Mouse (Mus musculus) thymus, postnatal 36 days (tissue): Measurements from ENCODE around the gene Sema5b.
"Not testable (repeated sequence)": the region's sequence is repeated elsewhere in the genome, so short reads cannot be mapped to it uniquely, and the experiment has no call there.

Experiments used
- DNase-seq, 2 experiments: peaks; one replicate each; pipeline ENCODE4 v3.0.0; 2022; ENCODE audit warnings: mixed read lengths in 2 of 2

Gene Sema5b

GRCm38 (mm10) chr16:35555596-35556482 lies 14.9 kb downstream of the Sema5b start:
- DNase-seq = no peak

GRCm38 (mm10) chr16:35557038-35557437 lies 16.1 kb downstream of the Sema5b start:
- no peak for DNase-seq

- no peak for DNase-seq
These were observed 20.6 kb downstream of the Sema5b start for GRCm38 (mm10) chr16:35561541-35561940.

- DNase-seq = no peak
These were observed 23.4 kb downstream of the Sema5b start for GRCm38 (mm10) chr16:35564246-35564905.

- DNase-seq = not testable (repeated sequence)
These were observed 24.7 kb downstream of the Sema5b start for GRCm38 (mm10) chr16:35565601-35566000.

GRCm38 (mm10) chr16:35568225-35568880 lies 27.4 kb downstream of the Sema5b start:
- no peak for DNase-seq

GRCm38 (mm10) chr16:35569347-35569746 lies 28.4 kb downstream of the Sema5b start:
- DNase-seq = no peak

GRCm38 (mm10) chr16:35569758-35570157 lies 28.8 kb downstream of the Sema5b start:
- DNase-seq = no peak

- no peak for DNase-seq
These were observed 29.7 kb downstream of the Sema5b start for GRCm38 (mm10) chr16:35570627-35571026.

GRCm38 (mm10) chr16:35573586-35573985 lies 32.6 kb downstream of the Sema5b start:
- no peak for DNase-seq

- no peak for DNase-seq
These were observed 36.4 kb downstream of the Sema5b start for GRCm38 (mm10) chr16:35577181-35577941.

- no peak for DNase-seq
These were observed 40.4 kb downstream of the Sema5b start for GRCm38 (mm10) chr16:35581299-35581698.

- DNase-seq = no peak
These were observed 42.7 kb downstream of the Sema5b start for GRCm38 (mm10) chr16:35583551-35584080.

GRCm38 (mm10) chr16:35585126-35585694 lies 44.3 kb downstream of the Sema5b start:
- no peak for DNase-seq

- no peak for DNase-seq
These were observed 46.3 kb downstream of the Sema5b start for GRCm38 (mm10) chr16:35587046-35587779.

- no peak for DNase-seq
These were observed 47.0 kb downstream of the Sema5b start for GRCm38 (mm10) chr16:35587866-35588465.

GRCm38 (mm10) chr16:35588731-35589151 lies 47.8 kb downstream of the Sema5b start:
- no peak for DNase-seq

GRCm38 (mm10) chr16:35591756-35592155 lies 50.8 kb downstream of the Sema5b start:
- no peak for DNase-seq

GRCm38 (mm10) chr16:35592274-35593065 lies 51.5 kb downstream of the Sema5b start:
- no peak for DNase-seq

- no peak for DNase-seq
These were observed 52.5 kb downstream of the Sema5b start for GRCm38 (mm10) chr16:35593474-35593873.
